Mouse (Mus musculus) C2C12 (cell line): Measurements from ENCODE around the gene Gm13697.

Source experiments
- CTCF ChIP-seq: IDR thresholded peaks from one replicate; pipeline ENCODE4 v1.5.1; 2011; ENCODE audit not compliant: control insufficient read depth, insufficient read depth, insufficient read length
- MYOD1 ChIP-seq: IDR thresholded peaks from one replicate; pipeline ENCODE4 v1.6.1; 2011; ENCODE audit warnings: low read depth; ENCODE audit not compliant: control insufficient read depth, insufficient read length
- MYOG ChIP-seq: IDR thresholded peaks from one replicate; pipeline ENCODE4 v1.6.1; 2011; ENCODE audit not compliant: control insufficient read depth, insufficient read length; ENCODE audit errors: extremely low read depth

- TF ChIP-seq CTCF = no peak
- TF ChIP-seq MYOD1 = no peak
- TF ChIP-seq MYOG = no peak
Measured at GRCm38 (mm10) chr2:84014572-84014971, 30.0 kb downstream of the Gm13697 start.
